Mouse (Mus musculus) ES-E14 (cell line): Measurements from ENCODE around the gene Metrnl. TPM values are rescaled to one million over a fixed set of nuclear protein-coding genes. Genes with fewer than 3 reads are reported as not detected.

Source experiments
- DNase-seq: peaks from one replicate; pipeline ENCODE4 v3.0.0-alpha.2; 2013; ENCODE audit warnings: low read depth, low spot score
- H3K27ac ChIP-seq: 2 replicates; pipeline ENCODE4 v1.5.1; 2012; ENCODE audit warnings: low read depth, mild to moderate bottlenecking, low read length, moderate library complexity, mixed read lengths; ENCODE audit not compliant: poor library complexity, insufficient read depth, severe bottlenecking
- H3K36me3 ChIP-seq: 2 replicates; pipeline ENCODE4 v1.6.1; 2012; ENCODE audit warnings: mild to moderate bottlenecking, low read length, moderate library complexity, mixed read lengths; ENCODE audit not compliant: control insufficient read depth, poor library complexity, insufficient read depth, severe bottlenecking
- H3K4me1 ChIP-seq, 2 experiments: fragments of 150-350 bp in 1 of 2; sonication (generic) in 1 of 2; 2 replicates each; pipeline ENCODE4 v1.6.1; 2012; ENCODE audit warnings: low read length in 2 of 2, mild to moderate bottlenecking in 1 of 2, mixed read lengths in 1 of 2; ENCODE audit not compliant: control insufficient read depth in 2 of 2, insufficient read depth in 2 of 2, poor library complexity in 1 of 2
- H3K4me3 ChIP-seq, 2 experiments: fragments of 150-350 bp in 1 of 2; sonication (generic) in 1 of 2; 2 replicates each; pipeline ENCODE4 v1.5.1; 2012; ENCODE audit warnings: low read length in 2 of 2, low read depth in 1 of 2, mild to moderate bottlenecking in 1 of 2, mixed read lengths in 1 of 2; ENCODE audit not compliant: insufficient read depth in 1 of 2, poor library complexity in 1 of 2, severe bottlenecking in 1 of 2
- H3K9ac ChIP-seq: 2 replicates; pipeline ENCODE4 v1.6.1; 2012; ENCODE audit warnings: low read depth, mild to moderate bottlenecking, low read length, mixed read lengths; ENCODE audit not compliant: poor library complexity, insufficient read depth, severe bottlenecking
- H3K9me3 ChIP-seq: fragments of 150-350 bp; sonication (generic); 2 replicates; pipeline ENCODE4 v1.6.1; 2012; ENCODE audit warnings: low read depth, mild to moderate bottlenecking, low read length; ENCODE audit not compliant: control insufficient read depth, insufficient read depth
- CHD2 ChIP-seq: IDR thresholded peaks from 2 replicates; pipeline ENCODE4 v1.6.1; 2014; ENCODE audit warnings: mild to moderate bottlenecking, low read depth, low read length, inconsistent platforms
- HCFC1 ChIP-seq: IDR thresholded peaks from 2 replicates; pipeline ENCODE4 v1.6.1; 2012; ENCODE audit warnings: low read length, inconsistent platforms, borderline replicate concordance; ENCODE audit not compliant: insufficient read depth
- MAFK ChIP-seq: IDR thresholded peaks from 2 replicates; pipeline ENCODE4 v1.6.1; 2014; ENCODE audit warnings: mild to moderate bottlenecking, low read depth, low read length, inconsistent platforms; ENCODE audit not compliant: insufficient read depth
- ZC3H11A ChIP-seq: IDR thresholded peaks from 2 replicates; pipeline ENCODE4 v1.6.1; 2012; ENCODE audit warnings: low read depth, mild to moderate bottlenecking, inconsistent platforms, low read length, borderline replicate concordance
- ZNF384 ChIP-seq: IDR thresholded peaks from 2 replicates; pipeline ENCODE4 v1.6.1; 2012; ENCODE audit warnings: low read depth, low read length, inconsistent platforms
- in situ Hi-C, 2 experiments: fragments of 600-800 bp; cut with MboI; formaldehyde crosslinking; loops; one replicate each; pipeline ENCODE4 v1.15.1; 2025; ENCODE audit warnings: low sequenced_read_pairs in 2 of 2, inconsistent platforms in 1 of 2; ENCODE audit not compliant: unreplicated experiment in 2 of 2
- total RNA-seq: library from RNA; depleted of rRNA; stranded (reverse); fragments of 300-350 nt; gene quantifications from 2 replicates; pipeline ENCODE4 v1.2.3, GENCODE M21; 2012

Metrnl gene
- total RNA-seq, 1 experiment = 13.0 TPM

DNA sequence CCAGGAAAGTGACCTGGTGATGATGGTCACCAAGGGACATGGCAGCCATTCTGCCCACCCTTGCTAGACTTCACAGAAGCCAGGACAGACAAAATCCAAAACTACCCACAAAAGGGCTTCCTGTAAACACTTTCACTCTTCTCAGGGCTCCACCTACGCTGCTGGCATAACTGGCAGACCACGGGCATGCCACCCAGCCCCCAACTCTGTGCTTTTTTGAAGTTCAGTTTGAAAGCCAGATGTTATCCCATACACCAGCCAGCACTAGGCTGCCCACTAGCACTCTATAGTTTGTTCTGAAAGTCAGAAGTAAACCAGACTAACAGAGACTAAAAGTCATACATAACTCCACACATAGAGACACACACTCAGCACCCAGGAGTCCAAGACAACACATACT lies 13.3 kb upstream of the Metrnl start:
- Histone ChIP-seq H3K4me3 (no peak overlapping the region), H3K9me3 (no peaks in the 10 kb centered on the region), H3K36me3 (no peaks in the 10 kb centered on the region), H3K4me1 (no peaks in the 10 kb centered on the region), H3K9ac (no peak overlapping the region), H3K27ac (no peak overlapping the region)
- in situ Hi-C loops = no loop called here
- TF ChIP-seq ZC3H11A = no peak
- TF ChIP-seq MAFK = no peak
- no peak for TF ChIP-seq CHD2
- no peak for TF ChIP-seq HCFC1
- TF ChIP-seq ZNF384 = no peak
- DNase-seq = no peak

DNA sequence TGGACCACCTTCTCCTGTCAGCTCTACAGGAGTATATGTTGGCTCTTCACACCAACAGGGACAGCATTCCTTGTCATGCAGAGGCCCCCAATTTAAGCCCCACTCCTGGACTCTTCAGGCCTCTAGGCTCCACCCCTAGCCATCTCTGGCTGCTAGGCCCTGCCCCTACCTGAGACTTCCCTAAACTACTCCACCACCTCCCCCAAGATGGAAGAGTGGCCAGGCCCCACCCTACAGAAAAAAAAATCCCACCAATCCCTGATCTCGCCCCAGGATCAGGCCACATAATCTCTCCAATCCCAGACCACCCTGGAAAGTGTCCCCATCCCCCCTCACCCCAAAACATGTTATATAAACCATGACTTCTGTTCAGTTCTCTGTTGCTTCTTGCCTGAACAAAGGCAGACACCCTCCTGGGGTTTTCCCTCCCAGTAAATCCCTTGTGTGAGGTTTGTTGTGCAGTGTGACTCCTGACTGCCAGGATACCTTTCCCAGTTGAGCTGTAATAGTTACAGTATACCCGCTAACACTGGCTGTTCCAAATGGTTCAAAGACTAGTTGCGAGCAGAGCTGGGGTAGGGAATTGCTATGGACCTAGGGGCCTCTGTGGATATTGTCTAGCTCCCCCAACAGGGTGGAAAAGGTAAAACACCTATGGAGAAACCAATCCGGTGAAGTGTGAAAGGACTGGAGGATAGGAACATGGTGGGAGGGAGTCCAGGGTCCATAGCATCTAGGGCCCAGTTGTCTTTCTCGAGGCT lies 5.9 kb upstream of the Metrnl start:
- no peak for TF ChIP-seq CHD2
- TF ChIP-seq ZNF384 = no peak
- no peak for TF ChIP-seq ZC3H11A
- no peak for TF ChIP-seq HCFC1
- no peak for TF ChIP-seq MAFK
- in situ Hi-C loops = no loop called here
- no peak overlapping the region for H3K4me3 ChIP-seq
- no peak overlapping the region; the same call in 1 of the 2 replicates for H3K27ac ChIP-seq
- DNase-seq = no peak
- no peaks in the 10 kb centered on the region for H3K36me3 ChIP-seq
- peaks cover 1 to 5% of the 10 kb centered on the region in 2 experiments; a peak in 1 of 4 replicates for H3K4me1 ChIP-seq
- no peak overlapping the region for H3K9ac ChIP-seq
- no peaks in the 10 kb centered on the region for H3K9me3 ChIP-seq

DNA sequence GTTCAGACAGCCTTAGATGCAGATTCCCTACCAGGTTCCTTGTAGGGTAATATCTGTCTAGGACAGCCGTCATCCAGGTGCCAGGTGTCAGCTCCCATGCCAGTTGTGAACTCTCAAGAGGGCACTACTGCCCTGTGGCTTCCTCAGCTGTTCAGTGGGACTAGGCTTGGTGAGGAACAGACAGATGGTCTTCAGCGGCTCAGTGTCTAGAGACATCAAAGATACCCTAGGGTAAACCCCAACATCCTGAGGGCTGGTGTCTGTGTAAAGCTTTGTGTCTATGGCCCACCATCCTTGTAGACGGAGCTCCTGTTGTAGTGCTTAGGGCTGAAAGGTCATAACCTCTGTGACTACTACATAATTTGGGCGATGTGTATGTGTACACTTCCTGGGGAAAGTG lies 4.1 kb upstream of the Metrnl start:
- H3K4me1 ChIP-seq = peaks cover 1 to 5% of the 10 kb centered on the region in 2 experiments; a peak in 1 of 4 replicates
- H3K36me3 ChIP-seq = no peaks in the 10 kb centered on the region
- H3K9me3 ChIP-seq = no peaks in the 10 kb centered on the region
- TF ChIP-seq ZC3H11A (no peak), CHD2 (no peak), HCFC1 (no peak), MAFK (no peak), ZNF384 (no peak)
- no peak for DNase-seq
- no peak overlapping the region for H3K9ac ChIP-seq
- in situ Hi-C loops = no loop called here
- H3K27ac ChIP-seq = no peak overlapping the region
- H3K4me3 ChIP-seq = no peak overlapping the region

DNA sequence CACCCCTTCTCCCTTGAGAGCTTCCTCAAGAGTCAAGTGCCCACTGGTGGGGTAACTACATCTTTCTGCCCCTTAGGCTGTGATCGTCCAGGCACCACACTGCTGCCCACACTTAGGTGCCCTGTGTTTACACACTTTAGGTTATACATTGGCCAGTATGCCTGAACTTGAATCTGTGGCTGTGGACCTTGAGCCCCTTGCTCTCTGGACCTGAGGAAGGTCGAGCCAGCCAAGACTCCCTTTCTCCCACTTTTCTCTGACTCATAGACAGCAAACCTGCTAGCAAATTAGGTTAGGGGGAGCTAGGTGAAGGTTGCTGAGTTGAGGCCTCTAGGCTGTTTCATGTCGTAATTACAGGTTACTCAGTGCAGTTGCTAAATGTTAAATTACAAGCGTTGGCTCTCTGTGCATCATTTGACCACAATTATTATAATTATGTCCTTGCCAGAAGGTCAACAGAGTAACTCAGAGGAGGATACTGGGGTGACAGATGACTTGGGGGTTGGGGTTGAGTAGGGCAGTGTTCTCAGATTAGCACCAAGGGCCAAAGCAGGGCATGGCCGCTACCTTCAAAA lies 2.9 kb upstream of the Metrnl start:
- in situ Hi-C loops = no loop called here
- H3K9ac ChIP-seq = no peak overlapping the region
- TF ChIP-seq HCFC1 (no peak), ZC3H11A (no peak), MAFK (no peak), ZNF384 (no peak), CHD2 (no peak)

More for the DNA sequence above, 2.9 kb upstream of the Metrnl start:
- Histone ChIP-seq H3K4me1 (peaks cover 1 to 5% of the 10 kb centered on the region in 2 experiments; a peak in 1 of 4 replicates), H3K9me3 (no peaks in the 10 kb centered on the region), H3K36me3 (no peaks in the 10 kb centered on the region), H3K27ac (no peak overlapping the region), H3K4me3 (no peak overlapping the region)
- DNase-seq = no peak
